ENCODE assay signal across 24 mouse cellular contexts in the genomic region with DNA sequence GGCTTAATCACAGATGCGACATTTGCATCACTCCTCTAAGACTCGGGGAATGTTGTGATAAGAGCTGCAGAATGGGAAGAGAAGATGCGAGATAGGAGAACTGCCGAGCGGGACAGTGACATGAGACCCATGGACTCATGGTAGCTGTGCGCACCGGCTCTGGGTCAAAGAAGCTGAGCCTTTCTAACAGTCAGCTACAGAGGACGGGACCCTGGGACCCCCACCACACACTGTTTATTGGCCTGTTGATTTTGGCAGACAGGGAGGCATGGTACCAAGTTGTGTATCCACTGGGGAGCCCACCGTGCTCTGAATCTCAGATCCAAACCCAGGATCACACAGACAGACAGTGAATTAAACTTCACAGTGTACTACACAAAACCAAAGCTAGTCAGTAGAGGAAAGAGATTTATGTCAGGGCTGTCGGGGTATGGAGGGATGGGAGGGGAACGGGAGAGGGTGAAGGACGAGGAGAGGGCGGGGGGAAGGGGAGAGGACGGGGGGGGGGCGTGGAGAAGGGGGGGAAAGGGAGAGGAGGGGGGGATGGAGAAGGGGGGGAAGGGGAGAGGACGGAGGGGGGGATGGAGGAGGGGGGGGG. TPM values are rescaled to one million over a fixed set of nuclear protein-coding genes. Genes with fewer than 3 reads are reported as not detected.
DNase-seq lines count a peak whose midpoint lies in the region; ATAC-seq lines count a peak whose summit lies in the region.
"Had no signal": no experiment of that assay in that cellular context is flagged by ENCODE, and none has a peak within 500 bp of the region (broad histone marks: within the 10 kb centered on the region; RNA-seq: fewer than 3 reads in every experiment).

No protein-coding gene starts in this region.

- 75% methylated on average over 13 of the region's 16 CpGs for WGBS in embryonic facial prominence, embryonic 12.5 days
- WGBS in embryonic facial prominence, embryonic 10.5 days = 83% methylated on average over 15 of the region's 16 CpGs
- 70% methylated on average over 10 of the region's 16 CpGs for WGBS in neural tube, embryonic 11.5 days
- WGBS in neural tube, embryonic 15.5 days = 40% methylated on average over 13 of the region's 16 CpGs

- DNase-seq in embryonic facial prominence, embryonic 10.5 days (ENCODE audit: low spot score) = no peak
- DNase-seq in neural tube, embryonic 11.5 days (ENCODE audit: low spot score) = no peak
- DNase-seq in neural tube, embryonic 10.5 days (ENCODE audit: extremely low spot score, low spot score) = no peak
- no peak for DNase-seq in adrenal gland, postnatal 36 days
- DNase-seq: adrenal gland, postnatal 10 days; cerebellum, adult 11 months; cerebellum, adult 2 months; cerebellum, adult 9-11 months; cerebellum, postnatal 25 days; gastrocnemius, postnatal 10 days; gastrocnemius, postnatal 36 days; heart, postnatal 10 days; heart, postnatal 36 days had no signal

- H3K4me3 ChIP-seq in embryonic facial prominence, embryonic 12.5 days = no peak overlapping the region
- no peak overlapping the region for H3K4me3 ChIP-seq in embryonic facial prominence, embryonic 10.5 days
- H3K4me3 ChIP-seq in neural tube, embryonic 11.5 days (ENCODE audit: low read depth, low read length) = no peak overlapping the region
- no peak overlapping the region for H3K4me3 ChIP-seq in neural tube, embryonic 15.5 days (replicated peaks)
- H3K4me3 ChIP-seq: forebrain, embryonic 10.5 days; forebrain, embryonic 13.5 days; heart, embryonic 12.5 days; heart, embryonic 15.5 days; hindbrain, embryonic 10.5 days; hindbrain, embryonic 13.5 days had no signal

- H3K27me3 ChIP-seq in embryonic facial prominence, embryonic 12.5 days = no peaks in the 10 kb centered on the region
- H3K27me3 ChIP-seq in embryonic facial prominence, embryonic 10.5 days (replicated peaks; ENCODE audit: low read depth, poor library complexity, severe bottlenecking) = no peaks in the 10 kb centered on the region
- no peaks in the 10 kb centered on the region for H3K27me3 ChIP-seq in neural tube, embryonic 11.5 days (ENCODE audit: control insufficient read depth, insufficient read depth, low read length)
- no peaks in the 10 kb centered on the region for H3K27me3 ChIP-seq in neural tube, embryonic 15.5 days (replicated peaks)
- H3K27me3 ChIP-seq: forebrain, embryonic 13.5 days; heart, embryonic 12.5 days; hindbrain, embryonic 13.5 days had no signal

- H3K4me2 ChIP-seq in embryonic facial prominence, embryonic 12.5 days (replicated peaks) = no peak overlapping the region
- H3K4me2 ChIP-seq in neural tube, embryonic 11.5 days (ENCODE audit: low read depth) = no peak overlapping the region
- no peak overlapping the region for H3K4me2 ChIP-seq in neural tube, embryonic 15.5 days
- H3K4me2 ChIP-seq: forebrain, embryonic 13.5 days; heart, embryonic 12.5 days; heart, embryonic 15.5 days; hindbrain, embryonic 13.5 days had no signal

- no peak overlapping the region for H3K27ac ChIP-seq in embryonic facial prominence, embryonic 12.5 days
- no peak overlapping the region for H3K27ac ChIP-seq in embryonic facial prominence, embryonic 10.5 days (replicated peaks)
- no peak overlapping the region for H3K27ac ChIP-seq in neural tube, embryonic 11.5 days (ENCODE audit: low read depth, low read length)
- no peak overlapping the region for H3K27ac ChIP-seq in neural tube, embryonic 15.5 days (replicated peaks)
- H3K27ac ChIP-seq: forebrain, embryonic 10.5 days; forebrain, embryonic 13.5 days; heart, embryonic 15.5 days; hindbrain, embryonic 10.5 days; hindbrain, embryonic 13.5 days had no signal

- no peaks in the 10 kb centered on the region for H3K36me3 ChIP-seq in embryonic facial prominence, embryonic 12.5 days
- no peaks in the 10 kb centered on the region for H3K36me3 ChIP-seq in embryonic facial prominence, embryonic 10.5 days (replicated peaks)
- H3K36me3 ChIP-seq in neural tube, embryonic 11.5 days (ENCODE audit: control insufficient read depth, insufficient read depth, low read length) = no peaks in the 10 kb centered on the region
- H3K36me3 ChIP-seq in neural tube, embryonic 15.5 days = no peaks in the 10 kb centered on the region
- H3K36me3 ChIP-seq: forebrain, embryonic 10.5 days; heart, embryonic 12.5 days; heart, embryonic 15.5 days; hindbrain, embryonic 10.5 days; hindbrain, embryonic 13.5 days had no signal

- 0 out of 2 replicates have a peak, but pooled peaks have one; percentile 15 for ATAC-seq in embryonic facial prominence, embryonic 12.5 days (ENCODE audit: insufficient number of reproducible peaks, insufficient read depth, low FRiP score, low TSS enrichment)
- ATAC-seq in neural tube, embryonic 11.5 days (ENCODE audit: insufficient read depth, low FRiP score, low TSS enrichment) = peak; percentile 79
- ATAC-seq in neural tube, embryonic 15.5 days (ENCODE audit: low FRiP score) = peak; percentile 17; the same call in 1 of the 2 replicates
- ATAC-seq: activated CD4-positive, CD25-positive, alpha-beta regulatory T cell, adult 4 months; forebrain, embryonic 13.5 days; forebrain, embryonic 16.5 days; hindbrain, embryonic 16.5 days had no signal

- no peak overlapping the region for H3K9ac ChIP-seq in embryonic facial prominence, embryonic 12.5 days
- H3K9ac ChIP-seq in neural tube, embryonic 11.5 days (ENCODE audit: low read length) = no peak overlapping the region
- H3K9ac ChIP-seq in neural tube, embryonic 15.5 days (replicated peaks) = no peak overlapping the region
- H3K9ac ChIP-seq: forebrain, embryonic 13.5 days; heart, embryonic 12.5 days; heart, embryonic 15.5 days; hindbrain, embryonic 13.5 days had no signal

- no peaks in the 10 kb centered on the region for H3K4me1 ChIP-seq in embryonic facial prominence, embryonic 12.5 days
- H3K4me1 ChIP-seq in embryonic facial prominence, embryonic 10.5 days = no peaks in the 10 kb centered on the region
- no peaks in the 10 kb centered on the region for H3K4me1 ChIP-seq in neural tube, embryonic 11.5 days (ENCODE audit: control insufficient read depth, insufficient read depth, low read length)
- H3K4me1 ChIP-seq in neural tube, embryonic 15.5 days = peaks cover 4% of the 10 kb centered on the region; the same call in 1 of the 2 replicates
- H3K4me1 ChIP-seq: forebrain, embryonic 10.5 days; forebrain, embryonic 13.5 days; heart, embryonic 12.5 days; hindbrain, embryonic 10.5 days; hindbrain, embryonic 13.5 days had no signal

- H3K9me3 ChIP-seq in embryonic facial prominence, embryonic 12.5 days = no peaks in the 10 kb centered on the region
- peaks cover 1% of the 10 kb centered on the region; the same call in 1 of the 2 replicates for H3K9me3 ChIP-seq in embryonic facial prominence, embryonic 10.5 days
- H3K9me3 ChIP-seq in neural tube, embryonic 11.5 days (ENCODE audit: control insufficient read depth, low read length) = no peaks in the 10 kb centered on the region
- no peaks in the 10 kb centered on the region for H3K9me3 ChIP-seq in neural tube, embryonic 15.5 days (replicated peaks)
- H3K9me3 ChIP-seq: forebrain, embryonic 10.5 days; forebrain, embryonic 13.5 days; heart, embryonic 15.5 days; hindbrain, embryonic 13.5 days had no signal

RNA-seq across cellular contexts. Expression of gene Pdzd2, which starts 42.1 kb away (rescaled TPM):
- 13.7 and 15.8 TPM in 2 replicates for polyA plus RNA-seq in embryonic facial prominence, embryonic 12.5 days (2016; fragmentation: Nextera tagmentation; extraction: Ambion mirVana)
- 2.6 and 3.6 TPM in 2 replicates for polyA plus RNA-seq in embryonic facial prominence, embryonic 10.5 days (2016; fragmentation: Nextera tagmentation; extraction: Ambion mirVana)
- polyA plus RNA-seq in neural tube, embryonic 11.5 days (2014; fragmentation: Nextera tagmentation; extraction: Ambion mirVana) = 4.8 and 5.9 TPM in 2 replicates
- polyA plus RNA-seq in neural tube, embryonic 15.5 days (2015; fragmentation: Nextera tagmentation; extraction: Ambion mirVana) = 16.7 and 18.2 TPM in 2 replicates
- total RNA-seq in adrenal gland, postnatal 36 days (2021) = 10 to 100 TPM; 11.1 to 15.9 TPM

RNA-seq across cellular contexts. Expression of gene 6030458C11Rik, which starts 42.6 kb away (rescaled TPM):
- polyA plus RNA-seq in embryonic facial prominence, embryonic 12.5 days (2016; fragmentation: Nextera tagmentation; extraction: Ambion mirVana) = 49.6 and 52.4 TPM in 2 replicates
- polyA plus RNA-seq in embryonic facial prominence, embryonic 10.5 days (2016; fragmentation: Nextera tagmentation; extraction: Ambion mirVana) = 49.5 and 50.5 TPM in 2 replicates
- polyA plus RNA-seq in neural tube, embryonic 11.5 days (2014; fragmentation: Nextera tagmentation; extraction: Ambion mirVana) = 23.5 and 26.4 TPM in 2 replicates
- polyA plus RNA-seq in neural tube, embryonic 15.5 days (2015; fragmentation: Nextera tagmentation; extraction: Ambion mirVana) = 37.3 and 38.6 TPM in 2 replicates
- total RNA-seq in adrenal gland, postnatal 36 days (2021) = 10 to 100 TPM; 13.2 to 13.6 TPM

RNA-seq across cellular contexts. Expression of gene Drosha, which starts 42.8 kb away (rescaled TPM):
- 58.8 and 60.7 TPM in 2 replicates for polyA plus RNA-seq in embryonic facial prominence, embryonic 12.5 days (2016; fragmentation: Nextera tagmentation; extraction: Ambion mirVana)
- polyA plus RNA-seq in embryonic facial prominence, embryonic 10.5 days (2016; fragmentation: Nextera tagmentation; extraction: Ambion mirVana) = 82.0 and 86.2 TPM in 2 replicates
- 74.7 and 81.0 TPM in 2 replicates for polyA plus RNA-seq in neural tube, embryonic 11.5 days (2014; fragmentation: Nextera tagmentation; extraction: Ambion mirVana)
- 41.8 and 43.1 TPM in 2 replicates for polyA plus RNA-seq in neural tube, embryonic 15.5 days (2015; fragmentation: Nextera tagmentation; extraction: Ambion mirVana)
- total RNA-seq in adrenal gland, postnatal 36 days (2021) = 10 to 100 TPM; 32.0 to 32.9 TPM

Comparison
In these comparisons a context has a peak if more than half of its experiments do, and no peak if none do; other contexts are left out.
1. ATAC-seq: peak in every context shown above with its lines; median percentile 79 in neural tube, embryonic 11.5 days; 17 in neural tube, embryonic 15.5 days; 15 in embryonic facial prominence, embryonic 12.5 days.